Mouse (Mus musculus): ENCODE results near the gene Camkmt.

The Camkmt gene

GRCm38 (mm10) chr17:85377496-85377895 is 287.1 kb downstream of the Camkmt start:
- no peak for DNase-seq

- peak; percentile 17 for DNase-seq
Measured at GRCm38 (mm10) chr17:85379101-85379500, 288.7 kb downstream of the Camkmt start.

GRCm38 (mm10) chr17:85381578-85382223 is 291.3 kb downstream of the Camkmt start:
- DNase-seq: no peak

- no peak for DNase-seq
Measured at GRCm38 (mm10) chr17:85382344-85382743, 292.0 kb downstream of the Camkmt start.

- no peak for DNase-seq
Measured at GRCm38 (mm10) chr17:85382906-85383305, 292.6 kb downstream of the Camkmt start.

- DNase-seq: no peak
Measured at GRCm38 (mm10) chr17:85393091-85393890, 302.9 kb downstream of the Camkmt start.

- no peak for DNase-seq
Measured at GRCm38 (mm10) chr17:85393891-85394321, 303.6 kb downstream of the Camkmt start.

GRCm38 (mm10) chr17:85395502-85395901 is 305.1 kb downstream of the Camkmt start:
- DNase-seq: no peak

- no peak for DNase-seq
Measured at GRCm38 (mm10) chr17:85400751-85401150, 310.4 kb downstream of the Camkmt start.

GRCm38 (mm10) chr17:85405161-85405560 is 314.8 kb downstream of the Camkmt start:
- DNase-seq: no peak

GRCm38 (mm10) chr17:85406195-85406594 is 315.8 kb downstream of the Camkmt start:
- no peak for DNase-seq

- no peak for DNase-seq
Measured at GRCm38 (mm10) chr17:85428831-85429230, 338.5 kb downstream of the Camkmt start.

GRCm38 (mm10) chr17:85432923-85433322 is 342.6 kb downstream of the Camkmt start:
- no peak for DNase-seq

GRCm38 (mm10) chr17:85443036-85443435 is 352.7 kb downstream of the Camkmt start:
- DNase-seq: no peak

- DNase-seq: no peak
Measured at GRCm38 (mm10) chr17:85454419-85454983, 364.1 kb downstream of the Camkmt start.

- DNase-seq: no peak
Measured at GRCm38 (mm10) chr17:85455063-85455462, 364.7 kb downstream of the Camkmt start.

- no peak for DNase-seq
Measured at GRCm38 (mm10) chr17:85458075-85458474, 367.7 kb downstream of the Camkmt start.

GRCm38 (mm10) chr17:85458589-85458988 is 368.2 kb downstream of the Camkmt start:
- no peak for DNase-seq

GRCm38 (mm10) chr17:85461577-85461976 is 371.2 kb downstream of the Camkmt start:
- no peak for DNase-seq

GRCm38 (mm10) chr17:85463497-85464392 is 373.4 kb downstream of the Camkmt start:
- peak; percentile 27 for DNase-seq

- peak; percentile 67 for DNase-seq
Measured at GRCm38 (mm10) chr17:85464466-85465411, 374.4 kb downstream of the Camkmt start.

GRCm38 (mm10) chr17:85469776-85470175 is 379.4 kb downstream of the Camkmt start:
- DNase-seq: no peak

Data from kidney, adult 11 months (tissue).